Mouse (Mus musculus) CH12.LX (cell line): Measurements from ENCODE around the gene Mn1. TPM values are rescaled to one million over a fixed set of nuclear protein-coding genes. Genes with fewer than 3 reads are reported as not detected.

Source experiments
- DNase-seq: peaks from one replicate; pipeline ENCODE4 v3.0.0-alpha.2; 2013; ENCODE audit errors: extremely low read depth
- H3K27ac ChIP-seq: 2 replicates; pipeline ENCODE4 v1.5.1; 2012; ENCODE audit warnings: low read depth, mild to moderate bottlenecking, control low read depth, moderate library complexity; ENCODE audit not compliant: insufficient read depth
- H3K27me3 ChIP-seq: replicated peaks from 2 replicates; pipeline ENCODE3; 2012; ENCODE audit warnings: inconsistent platforms
- H3K36me3 ChIP-seq, 2 experiments: replicated peaks in 1 of 2; 2 replicates each; pipeline versions ENCODE3 to v1.6.1; 2012; ENCODE audit warnings: inconsistent platforms in 1 of 2, low read length in 1 of 2, mild to moderate bottlenecking in 1 of 2, mixed read lengths in 1 of 2, moderate library complexity in 1 of 2; ENCODE audit not compliant: control insufficient read depth in 1 of 2, insufficient read depth in 1 of 2
- H3K4me1 ChIP-seq, 2 experiments: 2 replicates each; pipeline ENCODE4 v1.6.1; 2012; ENCODE audit warnings: inconsistent platforms in 1 of 2, moderate library complexity in 1 of 2; ENCODE audit not compliant: insufficient read depth in 2 of 2, control insufficient read depth in 1 of 2
- H3K4me2 ChIP-seq: 2 replicates; pipeline ENCODE4 v1.6.1; 2012; ENCODE audit warnings: low read depth, mild to moderate bottlenecking, control low read depth; ENCODE audit not compliant: poor library complexity, insufficient read depth, severe bottlenecking
- H3K4me3 ChIP-seq, 3 experiments: fragments of 150-350 bp in 1 of 3; sonication (generic) in 1 of 3; replicated peaks in 1 of 3; 2 replicates each; pipeline versions ENCODE3 to v1.5.1; 2011 to 2012; ENCODE audit warnings: low read depth in 2 of 3, low read length in 2 of 3, mild to moderate bottlenecking in 2 of 3, moderate library complexity in 2 of 3, control low read depth in 1 of 3, improper control_type of control experiment in 1 of 3, inconsistent platforms in 1 of 3, mixed read lengths in 1 of 3; ENCODE audit not compliant: poor library complexity in 1 of 3
- H3K79me2 ChIP-seq: replicated peaks from 2 replicates; pipeline ENCODE4 v1.6.1; 2012; ENCODE audit warnings: mild to moderate bottlenecking, moderate library complexity; ENCODE audit not compliant: control insufficient read depth, poor library complexity, insufficient read depth, severe bottlenecking; ENCODE audit errors: extremely low read depth
- H3K9ac ChIP-seq: 2 replicates; pipeline ENCODE4 v1.6.1; 2012; ENCODE audit warnings: low read depth, mild to moderate bottlenecking, control low read depth, moderate library complexity; ENCODE audit not compliant: insufficient read depth
- H3K9me3 ChIP-seq: replicated peaks from 2 replicates; pipeline ENCODE3; 2012; ENCODE audit warnings: low read length, inconsistent platforms, mixed read lengths
- BHLHE40 ChIP-seq: IDR thresholded peaks from 2 replicates; pipeline ENCODE4 v1.6.1; 2011; ENCODE audit warnings: mild to moderate bottlenecking, low read depth, low read length, improper control_type of control experiment
- CHD2 ChIP-seq: IDR thresholded peaks from 2 replicates; pipeline ENCODE4 v1.6.1; 2011; ENCODE audit warnings: low read length, improper control_type of control experiment
- CTCF ChIP-seq, 2 experiments: IDR thresholded peaks in 1 of 2; conservative IDR thresholded peaks in 1 of 2; 2 replicates each; pipeline ENCODE4 v1.5.1; 2011 to 2012; ENCODE audit warnings: low read depth in 2 of 2, low read length in 2 of 2, improper control_type of control experiment in 1 of 2, inconsistent platforms in 1 of 2, mild to moderate bottlenecking in 1 of 2, moderate library complexity in 1 of 2
- ELF1 ChIP-seq: IDR thresholded peaks from 2 replicates; pipeline ENCODE4 v1.6.1; 2014; ENCODE audit warnings: low read depth, mild to moderate bottlenecking, inconsistent platforms, low read length, improper control_type of control experiment
- EP300 ChIP-seq: IDR thresholded peaks from 2 replicates; pipeline ENCODE4 v1.6.1; 2011; ENCODE audit warnings: low read length, improper control_type of control experiment
- ETS1 ChIP-seq: conservative IDR thresholded peaks from 2 replicates; pipeline ENCODE4 v1.6.1; 2012; ENCODE audit warnings: low read depth, mild to moderate bottlenecking, inconsistent platforms, low read length, improper control_type of control experiment, moderate library complexity
- GABPA ChIP-seq: IDR thresholded peaks from 2 replicates; pipeline ENCODE4 v1.6.1; 2012; ENCODE audit warnings: low read depth, low read length, improper control_type of control experiment, inconsistent platforms; ENCODE audit not compliant: insufficient replicate concordance
- MEF2A ChIP-seq: IDR thresholded peaks from 2 replicates; pipeline ENCODE4 v1.6.1; 2014; ENCODE audit warnings: low read depth, mild to moderate bottlenecking, inconsistent platforms, low read length, improper control_type of control experiment, borderline replicate concordance
- RAD21 ChIP-seq: IDR thresholded peaks from 2 replicates; pipeline ENCODE4 v1.6.1; 2011; ENCODE audit warnings: low read depth, mild to moderate bottlenecking, low read length, improper control_type of control experiment, moderate library complexity
- SMC3 ChIP-seq: IDR thresholded peaks from 2 replicates; pipeline ENCODE4 v1.6.1; 2011; ENCODE audit warnings: low read depth, low read length, improper control_type of control experiment
- TBP ChIP-seq: conservative IDR thresholded peaks from 2 replicates; pipeline ENCODE4 v1.6.1; 2011; ENCODE audit warnings: low read depth, low read length, improper control_type of control experiment
- USF1 ChIP-seq: IDR thresholded peaks from 2 replicates; pipeline ENCODE4 v1.6.1; 2014; ENCODE audit warnings: low read depth, mild to moderate bottlenecking, inconsistent platforms, low read length, improper control_type of control experiment
- ZKSCAN1 ChIP-seq: IDR thresholded peaks from 2 replicates; pipeline ENCODE4 v1.6.1; 2012; ENCODE audit warnings: low read depth, inconsistent platforms, low read length, improper control_type of control experiment, borderline replicate concordance
- ZMIZ1 ChIP-seq: IDR thresholded peaks from 2 replicates; pipeline ENCODE4 v1.6.1; 2012; ENCODE audit warnings: low read depth, mild to moderate bottlenecking, inconsistent platforms, low read length, improper control_type of control experiment
- ZNF384 ChIP-seq: IDR thresholded peaks from 2 replicates; pipeline ENCODE4 v1.6.1; 2012; ENCODE audit warnings: low read depth, low read length, improper control_type of control experiment, inconsistent platforms
- dilution Hi-C: fragments of 300-500 bp; cut with MboI; formaldehyde crosslinking; loops from 2 replicates; pipeline ENCODE4 v1.14.3; 2020; ENCODE audit warnings: low sequenced_read_pairs; ENCODE audit not compliant: extremely low pct_unique_long_range_greater_than_20kb, extremely low pct_ligation_motif_present
- in situ Hi-C: fragments of 300-500 bp; cut with MboI; formaldehyde crosslinking; loops from 3 replicates; pipeline ENCODE4 v1.14.3; 2019; ENCODE audit warnings: low sequenced_read_pairs, low pct_ligation_motif_present, low pct_unique_long_range_greater_than_20kb, mixed read lengths
- polyA plus RNA-seq: library from polyadenylated mRNA; unstranded; fragments of >175 nt; gene quantifications from 2 replicates; pipeline ENCODE4 v1.2.1, GENCODE M21; 2012; ENCODE audit warnings: low read depth; ENCODE audit not compliant: insufficient read length
- total RNA-seq, 2 experiments: library from RNA; depleted of rRNA; stranded (reverse); fragments of 300-350 nt in 1 of 2; fragments of >200 nt in 1 of 2; gene quantifications; 2 replicates each; pipeline ENCODE4 v1.2.3; 2012 to 2014

Gene Mn1
- total and polyA plus RNA-seq, 3 experiments = not detected

GRCm38 (mm10) chr5:111408470-111409105, 8.6 kb upstream of the Mn1 start:
- in situ Hi-C loops = no loop called here

DNA sequence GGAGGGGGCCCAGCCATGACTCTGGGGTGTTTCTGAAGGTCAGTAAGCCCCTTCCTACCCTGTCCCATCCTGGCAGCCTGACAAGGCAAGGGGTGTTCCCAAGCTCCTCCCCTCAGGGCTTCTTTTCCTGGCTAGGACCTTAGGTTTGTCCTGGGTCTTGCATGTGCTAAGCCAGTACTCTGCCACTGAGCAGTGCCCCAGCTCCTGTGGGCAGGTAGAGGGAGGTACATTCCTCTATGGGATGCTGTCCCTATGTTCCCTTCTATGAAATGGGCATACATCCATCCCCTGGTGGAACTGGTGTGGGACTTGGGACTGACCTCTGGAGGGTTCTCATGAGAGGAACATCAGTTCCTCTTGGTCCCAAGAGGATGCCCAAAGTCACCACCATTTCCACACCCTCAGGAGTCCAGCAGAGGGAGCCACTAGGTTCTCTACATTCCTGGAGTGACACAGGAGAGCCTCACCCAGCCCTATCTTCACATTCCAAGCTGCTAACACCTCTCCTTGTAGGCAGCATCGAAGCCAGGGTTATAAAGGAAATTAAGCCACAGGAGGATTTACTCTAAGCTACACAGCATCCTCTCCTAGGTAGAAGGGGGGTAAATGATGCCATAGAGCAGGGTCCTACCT, 7.6 kb upstream of the Mn1 start:
- Histone ChIP-seq H3K27ac (no peak overlapping the region), H3K9ac (no peak overlapping the region), H3K36me3 (no peaks in the 10 kb centered on the region), H3K4me1 (no peaks in the 10 kb centered on the region), H3K4me2 (no peak overlapping the region), H3K4me3 (no peak overlapping the region), H3K27me3 (peaks cover 58% of the 10 kb centered on the region), H3K79me2 (no peaks in the 10 kb centered on the region), H3K9me3 (no peaks in the 10 kb centered on the region)
- DNase-seq = no peak
- in situ Hi-C loops = no loop called here
- TF ChIP-seq RAD21 (no peak; the same call in 1 of the 2 replicates), CTCF (conservative IDR thresholded peaks at IDR 0.05 in 1 of 2, IDR thresholded peaks at IDR 0.05 in 1 of 2; ENCODE audit: low read depth in 2 of 2, low read length in 2 of 2) (peak in 1 of 2 experiments; percentile 28; a peak in 2 of 4 replicates), BHLHE40 (no peak), ZNF384 (no peak), ELF1 (no peak), SMC3 (peak; percentile 18; the same call in 1 of the 2 replicates), CHD2 (no peak), GABPA (no peak), USF1 (no peak)
- dilution Hi-C loops = no loop called here

More at GRCm38 (mm10) chr5:111408470-111409105, 8.6 kb upstream of the Mn1 start:
- Histone ChIP-seq H3K27ac (no peak overlapping the region), H3K27me3 (peaks cover 64% of the 10 kb centered on the region), H3K9ac (no peak overlapping the region), H3K79me2 (no peaks in the 10 kb centered on the region), H3K36me3 (no peaks in the 10 kb centered on the region), H3K4me2 (no peak overlapping the region), H3K4me1 (no peaks in the 10 kb centered on the region), H3K9me3 (no peaks in the 10 kb centered on the region), H3K4me3 (no peak overlapping the region)
- dilution Hi-C loops = no loop called here
- TF ChIP-seq ETS1 = no peak
- TF ChIP-seq TBP = no peak
- no peak for TF ChIP-seq EP300
- TF ChIP-seq USF1 = no peak
- no peak for TF ChIP-seq MEF2A
- no peak for TF ChIP-seq ZMIZ1
- TF ChIP-seq ZKSCAN1 = no peak
- no peak for DNase-seq
